Mouse (Mus musculus) lung, postnatal 0 days (tissue): ENCODE measurements around the gene Zfp52.

ENCODE experiments used
- CTCF ChIP-seq: IDR thresholded peaks from 2 replicates; pipeline ENCODE4 v1.5.1; 2016; ENCODE audit warnings: antibody characterized with exemption, mild to moderate bottlenecking
- EP300 ChIP-seq: IDR thresholded peaks from 2 replicates; pipeline ENCODE4 v1.6.1; 2016; ENCODE audit warnings: antibody characterized with exemption, mild to moderate bottlenecking, control low read depth

- TF ChIP-seq CTCF: no peak
- TF ChIP-seq EP300: no peak
Measured at GRCm38 (mm10) chr17:21526270-21526669, 9.1 kb upstream of the Zfp52 start.
